Comparison of ENCODE assay signal across 28 mouse cellular contexts in the genomic region with DNA sequence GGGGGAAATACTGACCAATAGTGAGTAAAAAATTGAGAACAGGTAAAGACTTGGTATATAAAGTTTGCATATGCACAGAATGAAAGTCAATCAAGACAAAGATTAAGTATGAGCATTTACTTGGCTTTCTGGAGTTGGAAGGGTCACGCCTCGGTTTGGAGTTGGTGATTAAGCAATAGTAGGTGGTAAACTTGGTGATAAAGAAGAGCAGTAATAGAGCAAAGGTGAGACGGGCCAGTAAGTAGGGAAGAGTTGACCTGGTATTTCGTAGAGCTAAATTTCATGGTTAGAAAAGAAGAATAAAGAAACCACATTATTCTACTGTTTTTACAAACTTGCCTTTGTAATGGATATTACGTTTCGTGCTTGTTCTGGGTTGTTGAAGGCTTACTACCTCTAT. TPM values are rescaled to one million over a fixed set of nuclear protein-coding genes. Genes with fewer than 3 reads are reported as not detected.
DNase-seq lines count a peak whose midpoint lies in the region; ATAC-seq and TF ChIP-seq lines count a peak whose summit lies in the region.
"Had no signal": no experiment of that assay in that cellular context is flagged by ENCODE, and none has a peak within 500 bp of the region (broad histone marks: within the 10 kb centered on the region; RNA-seq: fewer than 3 reads in every experiment).

No protein-coding gene starts in this region.

- H3K4me3 ChIP-seq in liver, adult 2 months (ENCODE audit: insufficient read depth, low read depth, low read length), result no peak overlapping the region
- H3K4me3 ChIP-seq in liver, embryonic 12.5 days, result no peak overlapping the region
- H3K4me3 ChIP-seq in MEL (ENCODE audit: control insufficient read depth in 1 of 2, insufficient read depth in 1 of 2, low read depth in 2 of 2, low read length in 2 of 2), result no peak overlapping the region
- no peak overlapping the region for H3K4me3 ChIP-seq in intestine, embryonic 15.5 days (replicated peaks)
- H3K4me3 ChIP-seq: embryonic facial prominence, embryonic 10.5 days; embryonic facial prominence, embryonic 13.5 days; erythroblast, embryonic 14.5 days; forebrain, embryonic 10.5 days; forebrain, embryonic 13.5 days; hindbrain, embryonic 12.5 days; hindbrain, embryonic 15.5 days had no signal

- no peaks in the 10 kb centered on the region for H3K27me3 ChIP-seq in liver, adult 2 months (ENCODE audit: control insufficient read depth, insufficient read depth, low read length)
- no peaks in the 10 kb centered on the region for H3K27me3 ChIP-seq in liver, embryonic 12.5 days (replicated peaks)
- H3K27me3 ChIP-seq in MEL (ENCODE audit: control insufficient read depth in 1 of 2, insufficient read depth in 2 of 2, low read length in 2 of 2), result no peaks in the 10 kb centered on the region
- H3K27me3 ChIP-seq in intestine, embryonic 15.5 days (replicated peaks), result no peaks in the 10 kb centered on the region
- H3K27me3 ChIP-seq: CH12.LX; embryonic facial prominence, embryonic 13.5 days; forebrain, embryonic 13.5 days; hindbrain, embryonic 12.5 days; hindbrain, embryonic 15.5 days; Patski had no signal

- no peak overlapping the region for H3K9ac ChIP-seq in liver, adult 2 months (ENCODE audit: low read depth, low read length)
- H3K9ac ChIP-seq in liver, embryonic 12.5 days, result no peak overlapping the region
- no peak overlapping the region for H3K9ac ChIP-seq in MEL (ENCODE audit: control insufficient read depth, low read depth, low read length, poor library complexity, severe bottlenecking)
- no peak overlapping the region for H3K9ac ChIP-seq in intestine, embryonic 15.5 days
- H3K9ac ChIP-seq: embryonic facial prominence, embryonic 13.5 days; forebrain, embryonic 13.5 days; hindbrain, embryonic 12.5 days; hindbrain, embryonic 15.5 days had no signal

- no peak for TF ChIP-seq RAD21 in MEL (IDR thresholded peaks at IDR 0.05; ENCODE audit: low read depth, low read length)

- ATAC-seq in liver, embryonic 12.5 days, result no peak
- peak; percentile 82 for ATAC-seq in intestine, embryonic 15.5 days
- ATAC-seq: forebrain, embryonic 13.5 days; forebrain, embryonic 16.5 days; Patski had no signal

- no peaks in the 10 kb centered on the region for H3K9me3 ChIP-seq in liver, embryonic 12.5 days (replicated peaks)
- H3K9me3 ChIP-seq in MEL (replicated peaks; ENCODE audit: insufficient read depth, low read length), result no peaks in the 10 kb centered on the region
- no peaks in the 10 kb centered on the region for H3K9me3 ChIP-seq in intestine, embryonic 15.5 days
- H3K9me3 ChIP-seq: embryonic facial prominence, embryonic 10.5 days; embryonic facial prominence, embryonic 13.5 days; forebrain, embryonic 13.5 days; hindbrain, embryonic 12.5 days; hindbrain, embryonic 15.5 days had no signal

- no peak for TF ChIP-seq CTCF in liver, adult 2 months (IDR thresholded peaks at IDR 0.05; ENCODE audit: low read depth, low read length)
- no peak for TF ChIP-seq CTCF in MEL (IDR thresholded peaks at IDR 0.05 in 2 of 3, conservative IDR thresholded peaks at IDR 0.05 in 1 of 3; ENCODE audit: control insufficient read depth in 1 of 3, insufficient read depth in 1 of 3, low read depth in 2 of 3, low read length in 3 of 3, poor library complexity in 1 of 3, severe bottlenecking in 1 of 3)

- H3K36me3 ChIP-seq in liver, adult 2 months (ENCODE audit: control insufficient read depth, insufficient read depth, low read length), result no peaks in the 10 kb centered on the region; the same call in 1 of the 2 replicates
- peaks cover 14% of the 10 kb centered on the region for H3K36me3 ChIP-seq in liver, embryonic 12.5 days
- peaks cover 4 to 51% of the 10 kb centered on the region in 2 experiments for H3K36me3 ChIP-seq in MEL (ENCODE audit: control insufficient read depth in 1 of 2, insufficient read depth in 2 of 2, low read length in 2 of 2)
- H3K36me3 ChIP-seq in intestine, embryonic 15.5 days, result peaks cover 5% of the 10 kb centered on the region; the same call in 1 of the 2 replicates
- H3K36me3 ChIP-seq: hindbrain, embryonic 15.5 days had no signal

- H3K27ac ChIP-seq in liver, adult 2 months (replicated peaks; ENCODE audit: insufficient read depth, low read depth, low read length), result peak overlapping the region; percentile 72; the same call in 1 of the 2 replicates
- H3K27ac ChIP-seq in liver, embryonic 12.5 days, result no peak overlapping the region
- H3K27ac ChIP-seq in MEL (ENCODE audit: control insufficient read depth, low read depth, low read length), result 0 out of 2 replicates have a peak overlapping the region, but pooled peaks have one; percentile 18
- H3K27ac ChIP-seq in intestine, embryonic 15.5 days, result no peak overlapping the region
- H3K27ac ChIP-seq: embryonic facial prominence, embryonic 10.5 days; embryonic facial prominence, embryonic 13.5 days; forebrain, embryonic 10.5 days; forebrain, embryonic 13.5 days; hindbrain, embryonic 12.5 days; hindbrain, embryonic 15.5 days had no signal

- peaks cover 22% of the 10 kb centered on the region for H3K4me1 ChIP-seq in liver, adult 2 months (ENCODE audit: control insufficient read depth, insufficient read depth, low read length)
- peaks cover 45% of the 10 kb centered on the region for H3K4me1 ChIP-seq in liver, embryonic 12.5 days
- H3K4me1 ChIP-seq in MEL (ENCODE audit: control insufficient read depth in 1 of 2, insufficient read depth in 2 of 2, low read length in 2 of 2), result peaks cover 22 to 35% of the 10 kb centered on the region in 2 experiments
- 0 out of 2 replicates have a peak, but pooled peaks cover 8% of the 10 kb centered on the region for H3K4me1 ChIP-seq in intestine, embryonic 15.5 days (replicated peaks)

- no peak for TF ChIP-seq EP300 in MEL (IDR thresholded peaks at IDR 0.05; ENCODE audit: low read depth in 1 of 2, low read length in 2 of 2)

- peak; percentile 89 for DNase-seq in liver, adult 2 months (ENCODE audit: extremely low read depth, low read depth, low spot score)
- DNase-seq in MEL (ENCODE audit: low read depth, low spot score) (no peak), MN1 (ENCODE audit: low spot score) (no peak)
- DNase-seq in large intestine, adult 2 months (ENCODE audit: low read depth, low spot score), result peak; percentile 10
- DNase-seq in left cerebral cortex, adult 11 months (ENCODE audit: low spot score), result no peak
- DNase-seq in right cerebral cortex, adult 2 months (ENCODE audit: low spot score in 2 of 2), result no peak
- DNase-seq: adrenal gland, adult 2 months; adrenal gland, postnatal 14 days; cerebellum, adult 11-12 months; cerebellum, adult 8-10 months; cerebellum, postnatal 10 days; cerebellum, postnatal 36 days; embryo, embryonic 11 days; gastrocnemius, postnatal 10 days; gastrocnemius, postnatal 36 days had no signal

- H3K79me2 ChIP-seq in liver, adult 2 months (ENCODE audit: control insufficient read depth, insufficient read depth, low read length), result peaks cover 40% of the 10 kb centered on the region
- peaks cover 64% of the 10 kb centered on the region for H3K79me2 ChIP-seq in MEL (ENCODE audit: control insufficient read depth, insufficient read depth, low read length, poor library complexity)

- WGBS in liver, adult 2 months, result 41% methylated on average over 6 of the region's 6 CpGs
- WGBS in liver, embryonic 12.5 days (ENCODE audit: insufficient replicate concordance), result 56% methylated on average over 6 of the region's 6 CpGs
- WGBS in intestine, embryonic 15.5 days, result 74% methylated on average over 6 of the region's 6 CpGs
- WGBS in large intestine, adult 2 months, result 50% methylated on average over 6 of the region's 6 CpGs

- H3K4me2 ChIP-seq in liver, embryonic 12.5 days, result no peak overlapping the region
- H3K4me2 ChIP-seq in intestine, embryonic 15.5 days (replicated peaks), result no peak overlapping the region
- H3K4me2 ChIP-seq: embryonic facial prominence, embryonic 13.5 days; forebrain, embryonic 13.5 days; heart, embryonic 11.5 days; hindbrain, embryonic 12.5 days; hindbrain, embryonic 15.5 days had no signal

- TF ChIP-seq POLR2A in liver, adult 2 months (IDR thresholded peaks at IDR 0.05; ENCODE audit: extremely low read depth, insufficient read depth, low read length), result no peak
- no peak for TF ChIP-seq POLR2A in MEL (IDR thresholded peaks at IDR 0.05; ENCODE audit: control insufficient read depth in 1 of 2, insufficient read depth in 1 of 2, low read depth in 1 of 2, low read length in 2 of 2, poor library complexity in 1 of 2)

TF ChIP-seq in MEL, 35 proteins besides CTCF, POLR2A, EP300 and RAD21:
- 0 out of 2 replicates have a peak, but pooled peaks have one; percentile 14 for TF ChIP-seq CHD1 (IDR thresholded peaks at IDR 0.05; ENCODE audit: low read depth, low read length)
- no peak for TF ChIP-seq KAT2A (conservative IDR thresholded peaks at IDR 0.05; ENCODE audit: low read depth, low read length)
- no peak for TF ChIP-seq JUND (IDR thresholded peaks at IDR 0.05; ENCODE audit: low read depth, low read length)
- TF ChIP-seq USF1 (IDR thresholded peaks at IDR 0.05; ENCODE audit: low read depth, low read length), result no peak
- no peak for TF ChIP-seq MYB (IDR thresholded peaks at IDR 0.05; ENCODE audit: low read depth, low read length)

RNA-seq across cellular contexts. Expression of a gene that starts 10.6 kb away (rescaled TPM):
- 108 and 110 TPM in 2 replicates for total RNA-seq in liver, adult 2 months (2014; rRNA removed)
- 55.4 and 57.8 TPM in 2 replicates for polyA plus RNA-seq in liver, adult 2 months (2012; rRNA removed)
- polyA plus RNA-seq in liver, embryonic 12.5 days (2016; fragmentation: Nextera tagmentation; extraction: Ambion mirVana), result 47.3 and 52.6 TPM in 2 replicates
- total RNA-seq in MEL (2012; rRNA removed), result 119 and 127 TPM in 2 replicates
- 100 to 1,000 TPM in 1 of 2 experiments, not detected in 1; 111 TPM for polyA plus RNA-seq in MEL (2012; ENCODE audit: insufficient read depth in 1 of 2, insufficient read length in 2 of 2, low read depth in 1 of 2, low replicate concordance in 2 of 2, missing spikeins in 1 of 2)
- 54.7 and 56.5 TPM in 2 replicates for polyA plus RNA-seq in intestine, embryonic 15.5 days (2015; fragmentation: Nextera tagmentation; extraction: Ambion mirVana)
- 50.4 and 68.0 TPM in 2 replicates for polyA plus RNA-seq in large intestine, adult 2 months (2012; rRNA removed)

Comparison
In these comparisons a context has a peak if more than half of its experiments do, and no peak if none do; other contexts are left out.
1. H3K27ac ChIP-seq: peak in liver, adult 2 months (single experiment) and MEL (single experiment); none in liver, embryonic 12.5 days (single experiment) and intestine, embryonic 15.5 days (single experiment).
2. DNase-seq: peak in liver, adult 2 months (single experiment) and large intestine, adult 2 months (single experiment); none in MEL (single experiment), MN1 (single experiment), left cerebral cortex, adult 11 months (single experiment) and right cerebral cortex, adult 2 months (0 of 2).